Mouse (Mus musculus): ENCODE measurements around the gene Cd5l.

GRCm38 (mm10) chr3:87410605-87411004, 52.9 kb downstream of the Cd5l start:
- no peak for TF ChIP-seq CTCF (IDR thresholded peaks at IDR 0.05; ENCODE audit: control insufficient read depth, insufficient read depth, insufficient replicate concordance, low read depth, low read length)
- no peak for TF ChIP-seq POLR2A (IDR thresholded peaks at IDR 0.05; ENCODE audit: control insufficient read depth, low read depth, low read length)
